Mouse (Mus musculus): ENCODE data around the gene Fam98b. TPM values are rescaled to one million over a fixed set of nuclear protein-coding genes. Genes with fewer than 3 reads are reported as not detected.

Fam98b gene
- total and polyA plus RNA-seq, 3 experiments, result 11.1 to 83.5 (median 22.3) TPM

GRCm38 (mm10) chr2:117250001-117250510 lies 517 bp downstream of the Fam98b start:
- Histone ChIP-seq H3K79me2 (replicated peaks; ENCODE audit: control insufficient read depth, extremely low read depth, insufficient read depth, poor library complexity, severe bottlenecking) (peaks cover 20% of the 10 kb centered on the region), H3K4me2 (ENCODE audit: insufficient read depth, low read depth, poor library complexity, severe bottlenecking) (peak overlapping the region; percentile 99), H3K27ac (ENCODE audit: insufficient read depth, low read depth) (no peak overlapping the region), H3K9me3 (replicated peaks; ENCODE audit: low read length) (no peaks in the 10 kb centered on the region), H3K27me3 (replicated peaks) (peaks cover 1% of the 10 kb centered on the region), H3K9ac (ENCODE audit: insufficient read depth, low read depth) (peak overlapping the region; percentile 96), H3K4me1 (ENCODE audit: control insufficient read depth in 1 of 2, insufficient read depth in 2 of 2) (peaks cover 0 to 35% of the 10 kb centered on the region in 2 experiments; a peak in 2 of 4 replicates), H3K4me3 (replicated peaks in 1 of 3; ENCODE audit: low read depth in 2 of 3, low read length in 2 of 3, poor library complexity in 1 of 3) (peak overlapping the region; percentile 74 to 98 (median 79)), H3K36me3 (replicated peaks in 1 of 2; ENCODE audit: control insufficient read depth in 1 of 2, insufficient read depth in 1 of 2, low read length in 1 of 2) (peaks cover 0 to 12% of the 10 kb centered on the region in 2 experiments)
- dilution Hi-C loops (cut with MboI; ENCODE audit: extremely low pct_ligation_motif_present, extremely low pct_unique_long_range_greater_than_20kb, low sequenced_read_pairs) (no loop called here), in situ Hi-C loops (cut with MboI; ENCODE audit: low pct_ligation_motif_present, low pct_unique_long_range_greater_than_20kb, low sequenced_read_pairs) (loop anchor here (10.0 kb wide), 1 partner anchor 195 kb away; no protein-coding TSS in a partner anchor)
- DNase-seq (ENCODE audit: extremely low read depth), result peak; percentile 29
- TF ChIP-seq CHD1 (IDR thresholded peaks at IDR 0.05; ENCODE audit: low read depth, low read length) (no peak), SIN3A (IDR thresholded peaks at IDR 0.05; ENCODE audit: low read length) (0 out of 2 replicates have a peak, but pooled peaks have one; percentile 26), MXI1 (IDR thresholded peaks at IDR 0.05; ENCODE audit: low read depth, low read length) (0 out of 2 replicates have a peak, but pooled peaks have one; percentile 3), RAD21 (IDR thresholded peaks at IDR 0.05; ENCODE audit: low read depth, low read length) (no peak)

DNA sequence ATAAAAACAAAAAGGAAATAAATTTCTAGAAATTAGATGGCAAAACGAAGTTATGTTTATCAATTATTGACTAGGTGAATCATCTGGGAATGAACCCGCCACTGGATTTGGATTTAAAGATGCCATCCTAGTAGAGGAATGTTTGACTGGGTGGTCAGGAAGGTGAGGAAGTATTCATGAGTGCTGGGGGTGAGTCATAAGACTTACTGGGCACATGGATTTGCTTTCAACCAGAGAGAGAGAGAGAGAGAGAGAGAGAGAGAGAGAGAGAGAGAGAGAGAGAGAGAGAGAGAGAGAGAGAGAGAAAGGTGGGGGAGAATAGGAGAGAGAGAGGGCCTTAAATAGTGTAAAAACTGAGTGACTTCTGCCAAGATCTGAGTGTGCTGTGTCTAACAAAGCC lies 5.9 kb downstream of the Fam98b start:
- H3K79me2 ChIP-seq (replicated peaks; ENCODE audit: control insufficient read depth, extremely low read depth, insufficient read depth, poor library complexity, severe bottlenecking), result peaks cover 19% of the 10 kb centered on the region
- no peak overlapping the region for H3K4me2 ChIP-seq (ENCODE audit: insufficient read depth, low read depth, poor library complexity, severe bottlenecking)
- H3K4me3 ChIP-seq (replicated peaks in 1 of 3; ENCODE audit: low read depth in 2 of 3, low read length in 2 of 3, poor library complexity in 1 of 3), result no peak overlapping the region
- dilution Hi-C loops (cut with MboI; ENCODE audit: extremely low pct_ligation_motif_present, extremely low pct_unique_long_range_greater_than_20kb, low sequenced_read_pairs) (no loop called here), in situ Hi-C loops (cut with MboI; ENCODE audit: low pct_ligation_motif_present, low pct_unique_long_range_greater_than_20kb, low sequenced_read_pairs) (loop anchor here (10.0 kb wide), 1 partner anchor 189 kb away; no protein-coding TSS in a partner anchor)
- no peak for DNase-seq (ENCODE audit: extremely low read depth)
- H3K27me3 ChIP-seq (replicated peaks), result no peaks in the 10 kb centered on the region
- H3K9me3 ChIP-seq (replicated peaks; ENCODE audit: low read length), result no peaks in the 10 kb centered on the region
- TF ChIP-seq JUN (IDR thresholded peaks at IDR 0.05; ENCODE audit: insufficient read depth, low read depth, low read length) (no peak), GABPA (IDR thresholded peaks at IDR 0.05; ENCODE audit: insufficient replicate concordance, low read depth, low read length) (no peak), UBTF (IDR thresholded peaks at IDR 0.05; ENCODE audit: low read depth, low read length) (no peak), ZMIZ1 (IDR thresholded peaks at IDR 0.05; ENCODE audit: low read depth, low read length) (no peak), CHD2 (IDR thresholded peaks at IDR 0.05; ENCODE audit: low read length) (no peak), RAD21 (IDR thresholded peaks at IDR 0.05; ENCODE audit: low read depth, low read length) (no peak), SIN3A (IDR thresholded peaks at IDR 0.05; ENCODE audit: low read length) (no peak), CTCF (conservative IDR thresholded peaks at IDR 0.05 in 1 of 2, IDR thresholded peaks at IDR 0.05 in 1 of 2; ENCODE audit: low read depth in 2 of 2, low read length in 2 of 2) (no peak)
- H3K9ac ChIP-seq (ENCODE audit: insufficient read depth, low read depth), result no peak overlapping the region
- peaks cover 9 to 40% of the 10 kb centered on the region in 2 experiments for H3K36me3 ChIP-seq (replicated peaks in 1 of 2; ENCODE audit: control insufficient read depth in 1 of 2, insufficient read depth in 1 of 2, low read length in 1 of 2)
- no peak overlapping the region for H3K27ac ChIP-seq (ENCODE audit: insufficient read depth, low read depth)
- H3K4me1 ChIP-seq (ENCODE audit: control insufficient read depth in 1 of 2, insufficient read depth in 2 of 2), result peaks cover 0 to 37% of the 10 kb centered on the region in 2 experiments; a peak in 2 of 4 replicates

- no peak for TF ChIP-seq PAX5 (IDR thresholded peaks at IDR 0.05; ENCODE audit: low read length)
- TF ChIP-seq MEF2A (IDR thresholded peaks at IDR 0.05; ENCODE audit: borderline replicate concordance, low read depth, low read length), result no peak
- no peak for TF ChIP-seq MYC (IDR thresholded peaks at IDR 0.05; ENCODE audit: low read depth, low read length)
- peaks cover 16 to 57% of the 10 kb centered on the region in 2 experiments for H3K36me3 ChIP-seq (replicated peaks in 1 of 2; ENCODE audit: control insufficient read depth in 1 of 2, insufficient read depth in 1 of 2, low read length in 1 of 2)
- dilution Hi-C loops (cut with MboI; ENCODE audit: extremely low pct_ligation_motif_present, extremely low pct_unique_long_range_greater_than_20kb, low sequenced_read_pairs), result no loop called here
- no peak overlapping the region for H3K4me3 ChIP-seq (replicated peaks in 1 of 3; ENCODE audit: low read depth in 2 of 3, low read length in 2 of 3, poor library complexity in 1 of 3)
- no peaks in the 10 kb centered on the region for H3K9me3 ChIP-seq (replicated peaks; ENCODE audit: low read length)
- H3K9ac ChIP-seq (ENCODE audit: insufficient read depth, low read depth), result no peak overlapping the region
- H3K4me1 ChIP-seq (ENCODE audit: control insufficient read depth in 1 of 2, insufficient read depth in 2 of 2), result peaks cover 0 to 20% of the 10 kb centered on the region in 2 experiments; a peak in 2 of 4 replicates
- in situ Hi-C loops (cut with MboI; ENCODE audit: low pct_ligation_motif_present, low pct_unique_long_range_greater_than_20kb, low sequenced_read_pairs), result loop anchor here (10.0 kb wide), 1 partner anchor 187 kb away; no protein-coding TSS in a partner anchor
- no peak for DNase-seq (ENCODE audit: extremely low read depth)
- no peak overlapping the region for H3K4me2 ChIP-seq (ENCODE audit: insufficient read depth, low read depth, poor library complexity, severe bottlenecking)
- H3K79me2 ChIP-seq (replicated peaks; ENCODE audit: control insufficient read depth, extremely low read depth, insufficient read depth, poor library complexity, severe bottlenecking), result peaks cover 10% of the 10 kb centered on the region
- H3K27ac ChIP-seq (ENCODE audit: insufficient read depth, low read depth), result no peak overlapping the region
- no peaks in the 10 kb centered on the region for H3K27me3 ChIP-seq (replicated peaks)
Measured at GRCm38 (mm10) chr2:117257617-117258016, 8.1 kb downstream of the Fam98b start.
